Mouse (Mus musculus): ENCODE measurements around the gene Catip. TPM values are rescaled to one million over a fixed set of nuclear protein-coding genes. Genes with fewer than 3 reads are reported as not detected.

The Catip gene
- total and polyA plus RNA-seq, 3 experiments, result 0.27 TPM; not detected in 2

DNA sequence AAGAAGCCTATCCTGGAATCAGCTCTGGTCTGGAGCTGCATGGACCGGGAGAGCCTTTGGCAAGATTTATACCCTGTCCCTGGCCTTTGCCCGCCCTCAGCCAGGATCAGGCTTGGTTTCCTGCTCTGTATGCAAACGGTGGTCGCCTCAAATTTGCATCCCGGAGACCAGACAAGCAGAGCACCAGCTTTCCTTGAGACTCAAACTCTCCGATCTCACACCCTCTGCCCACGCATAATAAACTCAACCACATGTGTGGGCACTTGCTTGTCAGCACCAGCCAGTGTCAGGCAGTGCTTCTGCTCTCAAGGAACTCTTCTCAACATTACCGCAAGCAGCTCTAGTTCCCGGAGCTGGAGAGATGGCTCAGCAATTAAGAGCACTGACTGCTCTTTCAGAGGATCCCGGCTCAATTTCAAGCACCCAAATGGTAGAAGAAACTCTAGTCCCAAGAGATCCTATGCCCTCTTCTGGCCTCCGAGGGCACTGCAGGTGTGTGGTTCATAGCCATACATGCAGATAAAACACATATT, 36.1 kb downstream of the Catip start:
- Histone ChIP-seq H3K9me3 (replicated peaks) (peaks cover 2% of the 10 kb centered on the region; the same call in 1 of the 2 replicates), H3K4me3 (ENCODE audit: low read depth, low read length) (peak overlapping the region; percentile 69), H3K27me3 (ENCODE audit: insufficient read depth, low read length) (no peaks in the 10 kb centered on the region), H3K36me3 (replicated peaks) (peaks cover 27% of the 10 kb centered on the region), H3K4me1 (ENCODE audit: insufficient read depth, low read depth, low read length) (peaks cover 78% of the 10 kb centered on the region)
- peak; percentile 46; the same call in 1 of the 2 replicates for TF ChIP-seq CTCF (IDR thresholded peaks at IDR 0.05; ENCODE audit: low read depth, low read length)
- TF ChIP-seq TAL1 (conservative IDR thresholded peaks at IDR 0.05; ENCODE audit: low read depth, low read length), result no peak
- TF ChIP-seq GATA1 (IDR thresholded peaks at IDR 0.05; ENCODE audit: borderline replicate concordance, low read length), result no peak
- TF ChIP-seq POLR2AphosphoS5 (IDR thresholded peaks at IDR 0.05; ENCODE audit: insufficient replicate concordance, low read depth, low read length), result peak; percentile 1; the same call in 1 of the 2 replicates
- TF ChIP-seq GATA2 (IDR thresholded peaks at IDR 0.05; ENCODE audit: borderline replicate concordance, low read depth, low read length), result no peak
- no peak for ATAC-seq (ENCODE audit: extremely low read depth, insufficient number of reproducible peaks, low FRiP score, poor library complexity, severe bottlenecking)
- DNase-seq (ENCODE audit: low spot score), result no peak

DNA sequence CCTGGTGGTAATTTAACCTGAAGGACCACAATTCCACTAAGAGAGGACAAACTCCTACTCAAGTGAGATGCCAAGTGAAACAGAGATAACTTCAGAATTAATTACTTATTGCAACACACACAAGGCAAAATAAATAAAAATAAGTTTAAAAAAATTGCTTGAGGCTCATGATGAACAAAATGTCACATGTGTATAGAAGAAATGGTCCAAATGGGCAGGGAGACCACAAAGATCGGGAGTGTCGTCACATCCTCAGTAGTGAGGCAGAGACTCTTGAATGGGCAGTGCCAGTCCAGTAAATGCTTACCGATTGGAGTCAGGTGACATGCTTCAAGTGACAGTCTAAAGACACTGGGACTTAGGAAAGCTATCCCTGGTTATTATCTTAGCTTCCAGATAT, 38.6 kb downstream of the Catip start:
- Histone ChIP-seq H3K4me3 (ENCODE audit: low read depth, low read length) (no peak overlapping the region), H3K9me3 (replicated peaks) (peaks cover 2% of the 10 kb centered on the region; the same call in 1 of the 2 replicates), H3K36me3 (replicated peaks) (peaks cover 2% of the 10 kb centered on the region), H3K27me3 (ENCODE audit: insufficient read depth, low read length) (no peaks in the 10 kb centered on the region; the same call in 1 of the 2 replicates), H3K4me1 (ENCODE audit: insufficient read depth, low read depth, low read length) (peaks cover 63% of the 10 kb centered on the region)
- DNase-seq (ENCODE audit: low spot score) (no peak), ATAC-seq (ENCODE audit: extremely low read depth, insufficient number of reproducible peaks, low FRiP score, poor library complexity, severe bottlenecking) (no peak)
- TF ChIP-seq GATA1 (IDR thresholded peaks at IDR 0.05; ENCODE audit: borderline replicate concordance, low read length) (no peak), TAL1 (conservative IDR thresholded peaks at IDR 0.05; ENCODE audit: low read depth, low read length) (no peak), CTCF (IDR thresholded peaks at IDR 0.05; ENCODE audit: low read depth, low read length) (no peak), GATA2 (IDR thresholded peaks at IDR 0.05; ENCODE audit: borderline replicate concordance, low read depth, low read length) (no peak), POLR2AphosphoS5 (IDR thresholded peaks at IDR 0.05; ENCODE audit: insufficient replicate concordance, low read depth, low read length) (no peak)

DNA sequence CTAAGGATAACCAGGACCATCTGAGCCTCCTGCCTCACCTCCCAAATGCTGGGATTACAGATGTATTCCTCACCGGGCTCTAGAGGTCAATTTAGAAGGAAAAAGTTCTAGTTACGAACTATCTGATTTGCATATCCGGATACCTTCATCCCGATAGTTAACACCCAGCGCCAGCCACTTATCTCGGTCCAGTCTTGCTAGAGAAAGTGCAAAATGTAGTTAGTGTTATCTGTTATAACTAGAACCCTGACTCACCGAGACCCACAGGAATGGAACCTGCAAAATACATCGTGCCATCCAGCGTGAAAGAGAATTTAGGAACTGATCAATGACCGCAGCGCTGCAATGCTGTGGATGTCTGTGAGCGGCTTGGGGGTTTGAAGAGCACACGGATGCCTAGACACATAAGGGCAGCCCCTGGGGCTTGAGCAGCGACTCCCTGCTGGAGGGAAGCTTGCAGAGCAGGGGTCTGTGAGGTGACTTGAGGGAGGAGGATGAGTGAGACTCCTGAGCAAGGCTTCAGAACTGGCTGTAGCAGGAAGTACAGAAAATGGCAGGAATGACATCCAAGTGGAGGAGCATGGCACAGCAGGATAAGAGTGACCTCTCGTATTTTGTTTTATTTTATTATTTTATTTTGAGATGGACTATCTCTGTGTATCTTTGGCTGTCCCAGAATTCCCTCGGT, 39.3 kb downstream of the Catip start:
- peak overlapping the region; percentile 15; the same call in 1 of the 2 replicates for H3K4me3 ChIP-seq (ENCODE audit: low read depth, low read length)
- H3K4me1 ChIP-seq (ENCODE audit: insufficient read depth, low read depth, low read length), result peaks cover 65% of the 10 kb centered on the region
- ATAC-seq (ENCODE audit: extremely low read depth, insufficient number of reproducible peaks, low FRiP score, poor library complexity, severe bottlenecking), result no peak
- H3K9me3 ChIP-seq (replicated peaks), result 0 out of 2 replicates have a peak, but pooled peaks cover 2% of the 10 kb centered on the region
- H3K27me3 ChIP-seq (ENCODE audit: insufficient read depth, low read length), result no peaks in the 10 kb centered on the region; the same call in 1 of the 2 replicates
- no peaks in the 10 kb centered on the region for H3K36me3 ChIP-seq (replicated peaks)
- no peak for TF ChIP-seq POLR2AphosphoS5 (IDR thresholded peaks at IDR 0.05; ENCODE audit: insufficient replicate concordance, low read depth, low read length)
- no peak for TF ChIP-seq CTCF (IDR thresholded peaks at IDR 0.05; ENCODE audit: low read depth, low read length)
- no peak for TF ChIP-seq TAL1 (conservative IDR thresholded peaks at IDR 0.05; ENCODE audit: low read depth, low read length)
- TF ChIP-seq GATA1 (IDR thresholded peaks at IDR 0.05; ENCODE audit: borderline replicate concordance, low read length), result no peak
- no peak for TF ChIP-seq GATA2 (IDR thresholded peaks at IDR 0.05; ENCODE audit: borderline replicate concordance, low read depth, low read length)
- DNase-seq (ENCODE audit: low spot score), result no peak

DNA sequence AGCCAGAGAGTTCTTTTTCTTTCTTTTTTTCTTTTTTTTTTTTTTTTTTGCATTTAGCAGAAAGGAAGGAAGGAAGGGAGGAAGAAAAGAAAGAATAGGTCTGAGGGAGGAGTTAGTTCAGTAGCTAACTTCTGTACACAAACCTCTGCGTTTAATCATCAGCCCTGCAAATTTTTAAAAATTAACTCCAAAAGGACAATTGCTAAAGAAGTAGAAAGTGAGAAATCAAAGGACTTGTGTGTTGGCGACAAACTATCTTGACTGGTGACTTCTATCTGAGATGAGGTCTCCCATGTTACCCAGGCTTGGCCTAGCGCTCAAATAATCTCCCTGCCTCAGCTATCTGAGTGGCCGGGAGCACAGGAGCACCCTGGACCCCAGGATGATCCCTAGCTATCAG, 42.3 kb downstream of the Catip start:
- ATAC-seq (ENCODE audit: extremely low read depth, insufficient number of reproducible peaks, low FRiP score, poor library complexity, severe bottlenecking), result no peak
- no peak for TF ChIP-seq TAL1 (conservative IDR thresholded peaks at IDR 0.05; ENCODE audit: low read depth, low read length)
- TF ChIP-seq GATA1 (IDR thresholded peaks at IDR 0.05; ENCODE audit: borderline replicate concordance, low read length), result no peak
- no peak for TF ChIP-seq CTCF (IDR thresholded peaks at IDR 0.05; ENCODE audit: low read depth, low read length)
- no peak for TF ChIP-seq POLR2AphosphoS5 (IDR thresholded peaks at IDR 0.05; ENCODE audit: insufficient replicate concordance, low read depth, low read length)
- no peak for TF ChIP-seq GATA2 (IDR thresholded peaks at IDR 0.05; ENCODE audit: borderline replicate concordance, low read depth, low read length)

DNA sequence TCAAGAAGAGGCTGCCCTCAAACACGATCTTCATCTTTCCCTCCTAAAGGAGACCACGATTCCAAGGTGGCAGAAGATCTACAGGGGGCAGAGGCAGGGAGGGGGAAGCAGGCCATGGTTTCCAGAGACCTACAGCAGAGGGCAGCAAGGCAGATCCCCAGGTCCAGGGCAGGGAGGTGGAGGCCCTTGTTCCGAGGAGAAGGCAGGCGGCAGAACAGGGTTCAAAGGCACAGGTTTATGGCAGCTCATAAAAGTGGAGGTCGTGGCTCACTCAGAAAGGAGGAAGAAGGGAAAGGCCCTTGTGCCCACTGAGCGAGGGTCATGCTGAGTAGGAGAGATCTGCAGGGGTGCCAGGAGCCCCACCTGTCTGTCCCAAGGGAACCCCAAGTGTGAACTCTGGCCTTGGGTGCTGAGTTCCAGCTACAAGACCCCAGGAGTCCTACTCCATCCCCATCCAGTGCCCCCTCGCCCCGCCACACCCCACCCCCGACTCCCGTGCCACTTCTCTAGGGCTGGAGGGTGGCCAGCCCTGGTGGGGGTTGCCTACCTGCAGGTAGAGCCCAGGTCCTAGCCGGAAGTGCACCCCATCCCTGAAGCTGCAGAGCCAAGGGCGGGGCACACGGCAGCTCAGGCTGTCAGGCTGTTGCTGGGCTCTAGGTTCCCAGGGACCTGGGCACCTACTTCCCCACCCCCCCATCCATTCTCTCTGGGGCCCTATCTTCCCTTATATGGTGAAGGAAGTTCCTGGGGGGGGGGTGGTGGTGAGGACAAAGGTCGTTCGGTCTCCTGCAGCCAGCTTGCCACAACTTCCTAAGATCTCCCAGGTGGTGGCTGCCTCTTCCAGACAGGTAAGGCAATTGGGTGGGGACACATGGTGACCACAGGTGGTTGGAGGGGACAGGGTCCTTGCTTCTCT, 46.9 kb downstream of the Catip start, which contains the start of gene Vil1:
TSS of gene Vil1 (plus strand) at position 788 of the 916 bp plus-strand sequence.
- no peaks in the 10 kb centered on the region for H3K36me3 ChIP-seq (replicated peaks)
- H3K27me3 ChIP-seq (ENCODE audit: insufficient read depth, low read length), result peaks cover 25% of the 10 kb centered on the region
- no peaks in the 10 kb centered on the region for H3K9me3 ChIP-seq (replicated peaks)
- ATAC-seq (ENCODE audit: extremely low read depth, insufficient number of reproducible peaks, low FRiP score, poor library complexity, severe bottlenecking), result no peak
- no peak for DNase-seq (ENCODE audit: low spot score)
- TF ChIP-seq CTCF (IDR thresholded peaks at IDR 0.05; ENCODE audit: low read depth, low read length) (no peak), TAL1 (conservative IDR thresholded peaks at IDR 0.05; ENCODE audit: low read depth, low read length) (no peak), GATA2 (IDR thresholded peaks at IDR 0.05; ENCODE audit: borderline replicate concordance, low read depth, low read length) (no peak), GATA1 (IDR thresholded peaks at IDR 0.05; ENCODE audit: borderline replicate concordance, low read length) (no peak), POLR2AphosphoS5 (IDR thresholded peaks at IDR 0.05; ENCODE audit: insufficient replicate concordance, low read depth, low read length) (no peak)
- peak within 1 kb of the TSS; percentile 3; the same call in 1 of the 2 replicates for H3K4me3 ChIP-seq (ENCODE audit: low read depth, low read length)
- H3K4me1 ChIP-seq (ENCODE audit: insufficient read depth, low read depth, low read length), result peaks cover 35% of the 10 kb centered on the region

More for the DNA sequence above, 42.3 kb downstream of the Catip start:
- no peaks in the 10 kb centered on the region for H3K36me3 ChIP-seq (replicated peaks)
- DNase-seq (ENCODE audit: low spot score), result no peak
- no peaks in the 10 kb centered on the region for H3K9me3 ChIP-seq (replicated peaks)
- peaks cover 62% of the 10 kb centered on the region for H3K4me1 ChIP-seq (ENCODE audit: insufficient read depth, low read depth, low read length)
- no peak overlapping the region for H3K4me3 ChIP-seq (ENCODE audit: low read depth, low read length)
- H3K27me3 ChIP-seq (ENCODE audit: insufficient read depth, low read length), result peaks cover 6% of the 10 kb centered on the region; the same call in 1 of the 2 replicates

Measured in G1E (cell line).